Mouse (Mus musculus): ENCODE data around the gene Map7. TPM values are rescaled to one million over a fixed set of nuclear protein-coding genes. Genes with fewer than 3 reads are reported as not detected.

The Map7 gene
- total RNA-seq, 2 experiments from 2014 or later: 2.3 to 3.7 TPM

GRCm38 (mm10) chr10:20233451-20233850, 85.2 kb downstream of the Map7 start:
- no peak for DNase-seq

- no peak for DNase-seq
Observed at GRCm38 (mm10) chr10:20234466-20234865, 86.2 kb downstream of the Map7 start.

DNA sequence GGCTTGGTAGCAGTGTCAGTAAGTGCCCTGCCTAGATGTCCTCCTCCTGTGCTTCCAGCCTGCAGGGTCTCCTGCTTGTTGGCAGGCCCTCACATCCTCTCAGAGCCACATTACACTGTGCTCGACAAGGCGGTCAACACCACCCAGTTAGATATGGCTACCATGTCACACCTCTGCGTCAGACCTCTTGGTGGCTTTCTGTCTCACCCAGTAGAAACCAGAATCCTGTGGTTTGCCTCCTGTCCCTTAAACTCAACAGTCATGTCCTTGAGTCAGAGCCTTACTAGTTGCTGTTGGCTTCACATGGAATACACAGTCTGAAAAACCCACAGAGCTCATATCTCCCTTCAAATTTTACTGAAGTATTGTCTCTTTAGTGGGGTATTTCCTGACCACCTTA, 87.4 kb downstream of the Map7 start:
- no peak for DNase-seq

- DNase-seq: no peak
Observed at GRCm38 (mm10) chr10:20236241-20236640, 88.0 kb downstream of the Map7 start.

DNA sequence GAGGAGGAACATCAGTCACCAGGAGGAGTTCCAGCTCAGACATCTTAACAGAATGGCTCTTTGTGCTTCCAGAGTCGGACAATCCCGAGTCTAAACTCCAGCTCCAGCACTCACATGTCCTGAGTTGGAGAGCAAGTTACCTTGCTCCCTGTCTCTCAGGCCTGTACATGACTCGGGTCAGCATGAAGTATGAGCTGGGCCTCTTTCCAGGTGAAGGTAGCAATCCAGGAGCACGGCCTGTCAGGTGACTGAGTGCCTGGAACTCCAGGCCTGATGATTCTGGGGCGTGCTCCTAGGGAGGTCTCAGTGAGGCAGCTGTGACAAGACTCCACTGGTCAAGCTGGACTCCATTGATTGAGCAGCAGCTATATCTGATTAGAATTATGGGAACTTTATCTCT, 90.0 kb downstream of the Map7 start:
- no peak for DNase-seq

DNA sequence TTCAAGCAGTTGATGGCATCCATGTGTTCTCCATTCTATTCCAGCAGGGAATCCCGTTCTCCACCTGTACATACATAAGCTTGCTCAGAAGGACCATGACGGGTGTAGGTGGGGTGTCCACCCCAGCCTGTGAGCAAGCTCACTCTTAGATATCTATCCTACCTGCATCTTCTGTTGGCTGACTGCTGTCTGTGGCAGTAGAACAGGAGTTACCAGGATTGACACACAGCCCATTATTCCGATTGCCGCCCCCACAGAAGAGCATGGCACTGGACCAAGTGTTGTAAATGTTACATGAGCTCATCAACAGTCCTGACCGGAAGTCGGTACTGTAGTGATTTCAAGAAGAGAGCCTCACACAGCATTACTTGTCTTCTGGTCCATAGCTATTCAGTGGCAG, 92.6 kb downstream of the Map7 start:
- DNase-seq: no peak

DNA sequence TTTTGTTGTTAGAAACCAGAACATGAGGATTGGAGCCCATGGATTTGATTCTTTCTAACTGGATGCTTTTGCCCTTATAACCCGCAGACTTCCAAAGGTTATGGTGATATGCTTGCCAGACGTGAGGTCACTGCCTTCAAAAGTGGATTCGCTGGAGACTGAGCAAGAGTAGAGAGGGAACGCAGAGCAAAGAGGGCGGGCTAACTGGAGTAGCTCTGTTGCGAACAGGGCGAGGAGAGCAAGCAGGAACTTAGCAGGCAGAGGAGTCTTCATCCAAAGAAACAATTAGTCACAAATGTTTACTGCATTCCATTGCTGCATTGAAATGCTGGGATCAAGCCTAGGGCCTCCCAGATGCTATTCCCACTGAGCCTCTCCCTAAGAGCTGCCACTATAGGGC, 95.0 kb downstream of the Map7 start:
- DNase-seq: no peak

- no peak for DNase-seq
Observed at GRCm38 (mm10) chr10:20245082-20245481, 96.8 kb downstream of the Map7 start.

- DNase-seq: no peak
Observed at GRCm38 (mm10) chr10:20249091-20249490, 100.8 kb downstream of the Map7 start.

- no peak for DNase-seq
Observed at GRCm38 (mm10) chr10:20255579-20255978, 107.3 kb downstream of the Map7 start.

DNA sequence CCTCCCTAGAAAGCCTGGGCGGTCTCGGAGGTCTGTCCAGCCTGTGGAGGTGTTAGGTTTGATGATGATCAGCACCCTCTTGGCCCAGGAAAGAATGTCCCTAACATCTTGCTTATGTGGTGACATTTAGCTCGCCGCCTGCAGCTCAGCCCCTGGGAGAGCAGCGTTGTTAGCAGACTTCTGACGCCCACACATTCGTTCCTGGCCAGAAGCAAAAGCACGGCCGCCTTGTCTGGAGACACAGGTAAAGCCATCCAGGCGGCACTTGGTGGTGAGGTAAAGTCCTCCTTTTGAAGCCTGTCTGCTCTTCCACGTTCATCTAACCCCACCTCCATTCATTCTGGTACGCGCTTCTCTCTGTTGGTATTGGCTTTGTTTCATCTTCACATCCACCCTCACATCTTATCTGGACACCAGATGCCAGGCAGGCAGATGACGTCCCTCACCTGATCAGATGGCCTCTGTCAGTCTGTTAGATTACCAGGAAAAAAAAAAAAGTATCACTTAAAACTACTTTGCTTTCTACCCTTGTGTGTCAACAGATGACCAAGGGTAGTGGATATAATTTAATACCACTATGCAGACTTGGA, 108.9 kb downstream of the Map7 start:
- DNase-seq: no peak

- no peak for DNase-seq
Observed at GRCm38 (mm10) chr10:20257721-20258720, 109.8 kb downstream of the Map7 start.

DNA sequence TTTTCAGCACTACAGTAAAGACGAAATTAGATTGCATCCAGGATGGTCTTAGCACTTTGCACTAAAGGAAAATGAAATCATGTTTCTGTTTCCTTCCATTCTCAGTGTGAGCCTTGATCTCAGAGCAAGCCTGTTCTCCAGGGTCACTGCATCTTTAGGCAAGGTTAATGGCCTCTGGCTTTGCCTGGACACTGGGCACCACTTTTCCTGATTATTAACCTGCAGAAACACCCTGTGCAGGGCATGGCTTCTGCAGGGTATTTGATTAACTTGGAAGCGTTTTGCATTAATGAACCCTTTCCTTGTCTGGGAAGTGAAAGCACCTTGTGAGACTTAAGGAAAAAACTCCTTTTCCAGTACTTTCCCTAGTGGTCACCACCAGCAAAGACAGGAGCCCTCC, 111.2 kb downstream of the Map7 start:
- no peak for DNase-seq

- no peak for DNase-seq
Observed at GRCm38 (mm10) chr10:20262896-20263295, 114.6 kb downstream of the Map7 start.

- DNase-seq: no peak
Observed at GRCm38 (mm10) chr10:20264479-20264878, 116.2 kb downstream of the Map7 start.

- no peak for DNase-seq
Observed at GRCm38 (mm10) chr10:20267032-20267431, 118.8 kb downstream of the Map7 start.

GRCm38 (mm10) chr10:20268945-20269344, 120.7 kb downstream of the Map7 start:
- DNase-seq: no peak

DNA sequence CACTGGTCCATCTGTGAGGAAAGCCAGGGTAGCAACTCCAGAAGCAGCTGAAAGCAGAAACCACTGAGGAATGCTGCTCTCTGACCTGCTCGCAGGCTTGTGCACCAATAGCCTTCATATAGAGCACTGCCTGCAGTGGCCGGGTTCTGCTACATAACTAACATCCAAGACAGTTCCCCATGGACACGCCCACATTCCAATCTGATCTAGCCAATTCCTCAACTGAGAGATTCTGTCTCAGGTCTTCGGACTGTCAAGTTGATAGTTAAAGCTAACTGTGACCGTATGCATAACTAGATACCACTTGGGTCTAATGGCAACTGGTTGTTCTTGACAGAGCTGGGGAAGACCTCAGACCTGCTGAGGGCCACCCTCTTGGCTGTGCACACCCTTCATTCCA, 124.1 kb downstream of the Map7 start:
- DNase-seq: no peak

DNA sequence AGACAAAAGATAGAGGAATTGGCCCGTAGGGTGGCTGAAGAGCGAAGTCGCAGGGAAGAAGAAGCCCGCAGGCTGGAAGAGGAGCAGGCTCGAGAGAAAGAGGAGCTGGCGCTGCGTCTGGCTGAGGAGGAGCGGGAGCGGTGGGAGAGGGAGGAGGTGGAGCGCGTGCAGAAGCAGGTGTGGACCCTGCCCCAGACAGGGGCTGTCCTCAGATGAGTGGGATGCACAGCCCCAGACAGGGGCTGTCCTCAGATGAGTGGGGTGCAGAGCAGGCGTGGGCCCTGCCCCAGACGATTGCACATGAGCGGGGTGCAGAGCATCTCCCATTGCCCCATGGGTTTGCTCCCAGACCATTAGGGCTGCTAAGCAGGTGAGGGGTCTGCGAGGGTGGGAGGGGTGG, 125.0 kb downstream of the Map7 start:
- no peak for DNase-seq

DNA sequence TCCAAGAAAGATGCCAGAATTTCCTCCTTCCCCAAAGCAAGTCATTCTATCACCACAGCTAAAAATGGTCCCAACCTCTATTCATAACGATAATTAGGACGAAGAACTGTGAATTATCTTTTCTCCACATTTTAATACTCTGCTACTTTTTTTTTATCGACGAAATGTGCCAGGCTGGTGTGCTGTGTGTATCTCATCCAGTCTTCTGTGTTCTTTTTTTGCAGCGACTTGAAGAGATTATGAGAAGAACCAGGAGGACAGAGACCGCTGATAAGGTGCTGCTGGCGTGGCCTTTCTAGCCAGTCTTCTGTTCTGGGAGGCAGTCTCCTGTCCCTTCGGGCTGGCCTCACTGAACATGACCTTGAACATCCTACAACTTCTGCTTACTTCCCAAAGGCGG, 125.8 kb downstream of the Map7 start:
- no peak for DNase-seq

- no peak for DNase-seq
Observed at GRCm38 (mm10) chr10:20281456-20281855, 133.2 kb downstream of the Map7 start.

DNA sequence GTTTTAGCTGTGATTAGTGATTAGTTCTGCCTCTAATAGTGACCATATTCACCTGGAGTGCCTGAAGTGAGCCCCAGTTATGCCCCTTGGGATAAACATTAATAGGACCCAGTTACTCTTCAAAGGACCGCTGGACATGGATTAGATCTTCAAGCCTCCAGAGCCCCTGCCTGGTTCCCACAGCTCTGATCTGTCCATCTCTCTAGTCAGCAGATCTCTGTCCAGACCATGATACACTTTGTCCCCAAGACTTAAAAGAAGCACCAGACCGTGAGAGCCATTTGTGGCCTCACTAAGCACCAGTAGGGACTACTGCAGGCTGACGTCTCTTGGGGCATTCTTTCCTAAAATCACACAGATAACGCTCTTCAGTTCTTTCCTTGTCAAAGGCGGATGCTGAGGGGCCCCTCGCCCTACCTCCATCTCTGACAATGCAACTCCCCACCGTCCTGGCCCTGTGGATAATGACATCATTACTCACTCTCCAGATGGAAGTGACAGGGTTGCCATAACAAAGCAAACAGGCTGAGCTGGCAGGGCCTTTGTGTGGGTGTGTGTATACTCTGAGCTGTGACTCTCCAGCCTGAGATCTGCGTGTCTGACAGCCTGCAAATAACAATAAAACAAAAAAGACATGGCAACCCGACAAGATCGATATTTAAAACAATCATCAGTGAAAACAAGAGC, 137.2 kb downstream of the Map7 start:
- no peak for DNase-seq

Data from gastrocnemius, postnatal 25 days (tissue).